Mouse (Mus musculus): ENCODE data around the gene Msh3. TPM values are rescaled to one million over a fixed set of nuclear protein-coding genes. Genes with fewer than 3 reads are reported as not detected.

The Msh3 gene
- polyA plus RNA-seq, 1 experiment from 2014 or later = 24.8 TPM

DNA sequence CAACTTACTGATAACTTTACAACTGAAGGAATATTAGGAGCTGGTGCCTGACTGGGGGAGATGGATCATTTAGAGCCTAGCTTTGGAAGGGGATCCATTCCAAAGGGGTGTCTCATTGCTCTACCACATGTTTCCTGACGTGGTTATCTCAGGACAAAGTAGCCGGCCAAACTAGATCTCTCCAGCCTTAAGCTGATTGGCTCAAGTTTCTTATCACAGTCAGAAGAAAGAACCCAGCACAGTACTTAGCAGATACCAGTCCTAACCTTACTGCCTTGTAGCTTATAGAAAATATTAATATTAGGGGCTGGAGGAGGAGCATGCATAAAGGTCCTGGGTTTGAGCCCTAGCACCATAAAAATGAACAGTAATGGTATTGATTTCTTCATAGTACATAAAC, 6.8 kb upstream of the Msh3 start:
- no peak for ATAC-seq (ENCODE audit: low read depth)
- H3K4me1 ChIP-seq (replicated peaks; ENCODE audit: control insufficient read depth, insufficient read depth, low read length) = no peaks in the 10 kb centered on the region
- no peak overlapping the region for H3K27ac ChIP-seq (ENCODE audit: low read length)
- H3K36me3 ChIP-seq (ENCODE audit: control insufficient read depth, insufficient read depth, low read length) = peaks cover 11% of the 10 kb centered on the region
- no peak overlapping the region for H3K4me3 ChIP-seq (ENCODE audit: low read length)
- 71% methylated on average over 2 of the region's 2 CpGs for WGBS
- no peaks in the 10 kb centered on the region for H3K9me3 ChIP-seq (ENCODE audit: control insufficient read depth, low read length)
- H3K9ac ChIP-seq (ENCODE audit: low read length) = no peak overlapping the region
- no peak overlapping the region for H3K4me2 ChIP-seq (ENCODE audit: low read depth, low read length)
- H3K27me3 ChIP-seq (ENCODE audit: control insufficient read depth, insufficient read depth, low read depth, low read length) = no peaks in the 10 kb centered on the region

DNA sequence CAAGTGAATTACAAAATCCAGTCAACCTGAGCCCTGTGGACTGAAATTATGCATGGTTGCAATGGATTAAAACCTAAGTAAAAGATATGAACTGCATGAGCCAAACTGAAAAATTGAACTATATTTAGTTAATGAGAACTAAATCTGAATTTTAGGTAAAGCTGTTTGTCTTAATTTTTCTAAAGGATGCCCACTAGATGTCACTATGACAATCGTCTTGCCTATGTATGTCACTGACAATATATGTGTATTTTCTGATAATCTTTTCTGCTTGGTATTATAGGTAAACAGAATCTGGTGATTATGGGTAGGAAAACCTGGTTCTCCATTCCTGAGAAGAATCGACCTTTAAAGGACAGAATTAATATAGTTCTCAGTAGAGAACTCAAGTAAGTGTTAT, 2.8 kb upstream of the Msh3 start:
- no peak for ATAC-seq (ENCODE audit: low read depth)
- H3K27ac ChIP-seq (ENCODE audit: low read length) = no peak overlapping the region
- 43% methylated on average over 2 of the region's 2 CpGs for WGBS
- no peaks in the 10 kb centered on the region for H3K27me3 ChIP-seq (ENCODE audit: control insufficient read depth, insufficient read depth, low read depth, low read length)
- H3K4me2 ChIP-seq (ENCODE audit: low read depth, low read length) = no peak overlapping the region
- no peak overlapping the region for H3K4me3 ChIP-seq (ENCODE audit: low read length)
- H3K9ac ChIP-seq (ENCODE audit: low read length) = no peak overlapping the region
- H3K36me3 ChIP-seq (ENCODE audit: control insufficient read depth, insufficient read depth, low read length) = peaks cover 11% of the 10 kb centered on the region
- H3K9me3 ChIP-seq (ENCODE audit: control insufficient read depth, low read length) = no peaks in the 10 kb centered on the region
- peaks cover 14% of the 10 kb centered on the region for H3K4me1 ChIP-seq (replicated peaks; ENCODE audit: control insufficient read depth, insufficient read depth, low read length)

DNA sequence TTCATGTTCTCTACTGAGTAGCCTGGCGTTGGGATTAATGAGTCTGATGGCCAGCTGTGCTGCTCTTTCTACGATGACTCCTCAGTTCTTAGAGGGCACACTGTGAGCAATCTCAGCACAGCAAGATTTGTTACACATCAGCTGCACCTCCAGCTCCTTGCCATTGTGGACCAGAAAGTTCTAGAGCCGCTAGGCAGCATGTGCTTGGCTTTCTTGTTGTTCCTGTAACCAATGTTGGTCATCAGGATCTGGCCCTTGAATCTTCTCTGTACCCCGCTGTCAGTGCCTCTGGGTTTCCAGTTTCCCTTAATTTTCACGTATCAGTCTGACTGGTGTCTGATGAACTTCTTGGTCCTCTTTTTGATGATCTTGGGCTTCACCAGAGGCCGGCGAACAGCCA, 1.6 kb upstream of the Msh3 start:
- peak overlapping the region; percentile 73 for H3K4me2 ChIP-seq (ENCODE audit: low read depth, low read length)
- peaks cover 14% of the 10 kb centered on the region for H3K4me1 ChIP-seq (replicated peaks; ENCODE audit: control insufficient read depth, insufficient read depth, low read length)
- peaks cover 9% of the 10 kb centered on the region for H3K36me3 ChIP-seq (ENCODE audit: control insufficient read depth, insufficient read depth, low read length)
- H3K27ac ChIP-seq (ENCODE audit: low read length) = no peak overlapping the region
- peak overlapping the region; percentile 87; the same call in 1 of the 2 replicates for H3K4me3 ChIP-seq (ENCODE audit: low read length)
- WGBS = 73% methylated on average over 7 of the region's 7 CpGs
- no peak overlapping the region for H3K9ac ChIP-seq (ENCODE audit: low read length)
- ATAC-seq (ENCODE audit: low read depth) = no peak
- H3K27me3 ChIP-seq (ENCODE audit: control insufficient read depth, insufficient read depth, low read depth, low read length) = no peaks in the 10 kb centered on the region
- H3K9me3 ChIP-seq (ENCODE audit: control insufficient read depth, low read length) = no peaks in the 10 kb centered on the region

DNA sequence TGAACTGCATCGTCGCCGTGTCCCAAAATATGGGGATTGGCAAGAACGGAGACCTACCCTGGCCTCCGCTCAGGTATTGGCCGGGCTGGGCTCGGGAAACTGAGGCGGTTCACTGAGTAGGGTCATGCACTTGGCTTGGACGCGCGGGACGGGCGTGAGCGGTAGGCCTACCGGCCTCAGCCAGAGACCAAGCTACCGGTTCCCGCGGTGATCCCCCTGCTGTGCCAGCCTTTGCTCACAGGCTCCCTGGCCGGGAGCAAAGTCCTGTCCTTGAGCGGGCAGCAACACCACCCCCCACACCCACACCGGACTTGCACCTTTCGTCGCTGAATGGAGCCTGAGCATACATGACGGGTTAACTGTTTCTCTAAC, 455 bp upstream of the Msh3 start:
- H3K27ac ChIP-seq (ENCODE audit: low read length) = peak overlapping the region; percentile 53
- peak overlapping the region; percentile 68 for H3K9ac ChIP-seq (ENCODE audit: low read length)
- peak; percentile 34 for ATAC-seq (ENCODE audit: low read depth)
- no peaks in the 10 kb centered on the region for H3K27me3 ChIP-seq (ENCODE audit: control insufficient read depth, insufficient read depth, low read depth, low read length)
- 0% methylated on average over 24 of the region's 24 CpGs for WGBS
- peak overlapping the region; percentile 73 for H3K4me2 ChIP-seq (ENCODE audit: low read depth, low read length)
- peaks cover 7% of the 10 kb centered on the region for H3K36me3 ChIP-seq (ENCODE audit: control insufficient read depth, insufficient read depth, low read length)
- no peaks in the 10 kb centered on the region for H3K9me3 ChIP-seq (ENCODE audit: control insufficient read depth, low read length)
- peaks cover 14% of the 10 kb centered on the region for H3K4me1 ChIP-seq (replicated peaks; ENCODE audit: control insufficient read depth, insufficient read depth, low read length)
- peak overlapping the region; percentile 87 for H3K4me3 ChIP-seq (ENCODE audit: low read length)

DNA sequence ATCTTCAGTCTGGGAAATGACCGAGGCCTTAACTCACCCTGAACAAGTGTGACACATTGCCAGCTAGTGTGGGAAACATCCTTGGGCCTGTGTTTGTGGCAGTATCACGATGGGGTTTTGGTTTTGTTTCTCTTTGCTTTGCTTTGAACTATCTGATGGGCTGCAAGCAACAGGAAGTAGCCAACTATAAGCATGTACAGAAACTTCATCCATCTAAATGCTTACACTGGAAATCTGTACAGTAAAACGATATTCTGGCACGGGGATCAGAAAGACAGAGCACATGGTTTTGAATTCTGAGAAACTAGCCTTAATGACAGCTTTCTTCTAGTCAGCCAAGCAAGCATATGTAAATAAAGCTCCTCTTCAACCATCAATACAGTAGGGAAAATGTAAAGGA, 847 bp downstream of the Msh3 start:
- peak overlapping the region; percentile 87 for H3K4me3 ChIP-seq (ENCODE audit: low read length)
- peaks cover 14% of the 10 kb centered on the region for H3K4me1 ChIP-seq (replicated peaks; ENCODE audit: control insufficient read depth, insufficient read depth, low read length)
- peak overlapping the region; percentile 65 for H3K27ac ChIP-seq (ENCODE audit: low read length)
- peak overlapping the region; percentile 71 for H3K9ac ChIP-seq (ENCODE audit: low read length)
- peak overlapping the region; percentile 62 for H3K4me2 ChIP-seq (ENCODE audit: low read depth, low read length)
- ATAC-seq (ENCODE audit: low read depth) = no peak; the same call in 1 of the 2 replicates
- no peaks in the 10 kb centered on the region for H3K9me3 ChIP-seq (ENCODE audit: control insufficient read depth, low read length)
- WGBS = 7% methylated on average over 4 of the region's 4 CpGs
- no peaks in the 10 kb centered on the region for H3K27me3 ChIP-seq (ENCODE audit: control insufficient read depth, insufficient read depth, low read depth, low read length)
- H3K36me3 ChIP-seq (ENCODE audit: control insufficient read depth, insufficient read depth, low read length) = peaks cover 5% of the 10 kb centered on the region; the same call in 1 of the 2 replicates

DNA sequence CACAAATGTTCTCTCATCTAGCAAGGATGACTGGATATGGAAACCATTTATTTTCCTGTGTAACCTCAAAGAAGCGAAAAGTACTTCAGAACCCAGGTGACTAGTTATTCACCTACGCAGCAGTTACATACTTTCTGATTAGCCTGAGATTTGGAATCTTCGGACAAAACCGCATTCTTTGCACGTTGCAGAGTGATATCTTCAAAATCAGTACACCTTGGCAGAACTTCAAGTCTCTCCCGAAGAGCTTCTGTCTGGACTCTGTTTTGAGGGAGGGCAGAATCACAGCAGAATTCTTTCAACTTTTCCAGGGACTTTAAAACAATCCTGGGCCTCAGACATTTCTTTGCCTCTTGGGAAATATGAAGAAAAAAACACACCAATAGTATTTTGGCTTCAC, 3.7 kb downstream of the Msh3 start:
- H3K36me3 ChIP-seq (ENCODE audit: control insufficient read depth, insufficient read depth, low read length) = peaks cover 15% of the 10 kb centered on the region; the same call in 1 of the 2 replicates
- WGBS = 74% methylated on average over 6 of the region's 6 CpGs
- no peak overlapping the region for H3K4me3 ChIP-seq (ENCODE audit: low read length)
- no peak overlapping the region for H3K9ac ChIP-seq (ENCODE audit: low read length)
- ATAC-seq (ENCODE audit: low read depth) = no peak
- no peak overlapping the region for H3K27ac ChIP-seq (ENCODE audit: low read length)
- H3K9me3 ChIP-seq (ENCODE audit: control insufficient read depth, low read length) = no peaks in the 10 kb centered on the region
- no peaks in the 10 kb centered on the region for H3K27me3 ChIP-seq (ENCODE audit: control insufficient read depth, insufficient read depth, low read depth, low read length)
- no peak overlapping the region for H3K4me2 ChIP-seq (ENCODE audit: low read depth, low read length)
- H3K4me1 ChIP-seq (replicated peaks; ENCODE audit: control insufficient read depth, insufficient read depth, low read length) = peaks cover 11% of the 10 kb centered on the region

DNA sequence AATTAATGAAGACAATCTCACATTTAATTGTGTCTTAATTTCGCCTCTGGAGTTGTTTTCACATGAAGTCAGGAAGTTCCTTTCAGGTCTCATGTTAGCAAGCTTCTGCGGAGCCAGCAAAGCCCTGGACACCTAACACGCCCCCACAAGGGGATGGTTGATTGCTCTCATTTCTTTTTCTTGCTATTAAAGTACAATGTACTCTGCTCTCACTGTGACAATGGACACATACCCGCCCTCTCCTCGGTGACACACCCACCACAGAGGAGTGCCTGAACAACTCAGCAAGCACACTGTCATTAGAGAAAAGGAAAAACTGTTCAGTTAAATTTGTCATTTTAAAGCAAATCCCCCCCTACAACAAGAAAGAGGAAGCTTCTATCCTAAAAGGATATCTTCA, 8.5 kb downstream of the Msh3 start:
- Histone ChIP-seq H3K4me3 (ENCODE audit: low read length) (no peak overlapping the region), H3K4me1 (replicated peaks; ENCODE audit: control insufficient read depth, insufficient read depth, low read length) (no peaks in the 10 kb centered on the region), H3K27me3 (ENCODE audit: control insufficient read depth, insufficient read depth, low read depth, low read length) (no peaks in the 10 kb centered on the region), H3K9ac (ENCODE audit: low read length) (no peak overlapping the region), H3K36me3 (ENCODE audit: control insufficient read depth, insufficient read depth, low read length) (peaks cover 18% of the 10 kb centered on the region), H3K4me2 (ENCODE audit: low read depth, low read length) (no peak overlapping the region), H3K9me3 (ENCODE audit: control insufficient read depth, low read length) (no peaks in the 10 kb centered on the region), H3K27ac (ENCODE audit: low read length) (no peak overlapping the region)
- 80% methylated on average over 5 of the region's 5 CpGs for WGBS
- ATAC-seq (ENCODE audit: low read depth) = no peak

DNA sequence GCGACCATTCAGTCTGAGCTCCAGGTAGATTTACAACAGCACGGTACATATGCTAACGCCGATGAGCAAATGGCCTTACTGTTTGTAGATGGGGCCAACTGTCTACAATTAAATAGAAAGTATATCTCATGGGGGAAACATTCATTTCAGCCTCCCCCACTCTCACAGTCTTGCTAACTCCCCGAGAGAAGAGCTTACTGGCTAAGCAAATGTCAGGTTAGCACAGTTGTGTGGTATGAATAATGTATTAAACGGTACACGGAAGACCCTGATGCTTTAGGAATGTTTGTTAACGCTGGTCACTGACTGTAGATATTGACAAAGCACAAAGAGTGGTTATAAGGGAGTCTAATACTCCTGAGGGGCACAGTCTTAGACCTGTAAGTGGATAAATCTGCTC, 10.8 kb downstream of the Msh3 start:
- 93% methylated on average over 8 of the region's 8 CpGs for WGBS
- H3K9ac ChIP-seq (ENCODE audit: low read length) = no peak overlapping the region
- ATAC-seq (ENCODE audit: low read depth) = no peak
- no peak overlapping the region for H3K27ac ChIP-seq (ENCODE audit: low read length)
- peaks cover 14% of the 10 kb centered on the region for H3K36me3 ChIP-seq (ENCODE audit: control insufficient read depth, insufficient read depth, low read length)
- no peaks in the 10 kb centered on the region for H3K4me1 ChIP-seq (replicated peaks; ENCODE audit: control insufficient read depth, insufficient read depth, low read length)
- no peak overlapping the region for H3K4me3 ChIP-seq (ENCODE audit: low read length)
- no peak overlapping the region for H3K4me2 ChIP-seq (ENCODE audit: low read depth, low read length)
- no peaks in the 10 kb centered on the region for H3K27me3 ChIP-seq (ENCODE audit: control insufficient read depth, insufficient read depth, low read depth, low read length)
- no peaks in the 10 kb centered on the region for H3K9me3 ChIP-seq (ENCODE audit: control insufficient read depth, low read length)

DNA sequence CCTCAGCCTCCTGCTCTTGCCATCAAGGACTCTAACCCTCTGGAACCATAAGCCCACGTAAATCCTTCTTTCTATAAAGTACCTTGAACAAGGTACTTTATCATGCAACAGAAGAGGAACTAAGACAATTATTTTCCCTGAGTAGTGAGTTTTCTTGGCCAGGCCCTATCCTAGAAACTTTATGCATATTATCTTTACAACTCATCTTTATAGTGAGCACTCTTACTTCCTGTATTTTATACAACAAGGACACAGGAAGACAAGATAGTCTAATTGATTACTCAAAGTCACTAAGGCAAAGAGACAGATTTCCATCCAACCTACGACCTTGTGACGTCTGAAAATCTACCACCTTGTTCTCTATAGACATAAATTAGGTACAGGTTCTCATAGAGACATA, 15.0 kb downstream of the Msh3 start:
- no peaks in the 10 kb centered on the region; the same call in none of the 2 replicates for H3K36me3 ChIP-seq (ENCODE audit: control insufficient read depth, insufficient read depth, low read length)
- no peak overlapping the region for H3K4me3 ChIP-seq (ENCODE audit: low read length)
- no peak for ATAC-seq (ENCODE audit: low read depth)
- 87% methylated on average over 3 of the region's 3 CpGs for WGBS
- H3K4me2 ChIP-seq (ENCODE audit: low read depth, low read length) = no peak overlapping the region
- no peak overlapping the region for H3K27ac ChIP-seq (ENCODE audit: low read length)
- no peaks in the 10 kb centered on the region for H3K9me3 ChIP-seq (ENCODE audit: control insufficient read depth, low read length)
- no peaks in the 10 kb centered on the region for H3K4me1 ChIP-seq (replicated peaks; ENCODE audit: control insufficient read depth, insufficient read depth, low read length)
- H3K27me3 ChIP-seq (ENCODE audit: control insufficient read depth, insufficient read depth, low read depth, low read length) = no peaks in the 10 kb centered on the region
- H3K9ac ChIP-seq (ENCODE audit: low read length) = no peak overlapping the region

All from lung, embryonic 16.5 days (tissue).